Mouse (Mus musculus) G1E-ER4 (cell line): Measurements from ENCODE around the gene 4921536K21Rik. TPM values are rescaled to one million over a fixed set of nuclear protein-coding genes. Genes with fewer than 3 reads are reported as not detected.

Experiments
- GATA1 ChIP-seq: IDR thresholded peaks from one replicate; pipeline ENCODE4 v1.8.0; 2012; ENCODE audit warnings: low read length, inconsistent platforms
- polyA plus RNA-seq: library from polyadenylated mRNA; stranded (reverse); fragments of >175 nt; gene quantifications from 2 replicates; pipeline ENCODE4 v1.2.3, GENCODE M21; 2012

The 4921536K21Rik gene
- polyA plus RNA-seq, 1 experiment = not detected

GRCm38 (mm10) chr11:3843943-3844734 lies 50.8 kb downstream of the 4921536K21Rik start:
- TF ChIP-seq GATA1 = no peak

Other genes with a start within 250 kb of the 4921536K21Rik start
- gene Morc2a, start 245.9 kb downstream of the 4921536K21Rik start, polyA plus RNA-seq = 0.23 and 0.37 TPM in 2 replicates
- gene Osbp2, start 31.2 kb downstream of the 4921536K21Rik start, polyA plus RNA-seq = not detected in 2 replicates
- gene Dusp18, start 142 bp upstream of the 4921536K21Rik start, polyA plus RNA-seq = not detected in 2 replicates
- not detected in 2 replicates for gene Slc35e4, start 19.6 kb upstream of the 4921536K21Rik start, polyA plus RNA-seq
- gene Tcn2, start 37.1 kb upstream of the 4921536K21Rik start, polyA plus RNA-seq = 0.03 and 0.10 TPM in 2 replicates
- 25.5 and 78.4 TPM in 2 replicates for gene Pes1, start 68.9 kb upstream of the 4921536K21Rik start, polyA plus RNA-seq
- not detected in 2 replicates for gene 4930556J24Rik, start 81.7 kb upstream of the 4921536K21Rik start, polyA plus RNA-seq
- gene Gal3st1, start 88.5 kb upstream of the 4921536K21Rik start, polyA plus RNA-seq = not detected in 2 replicates
- not detected in 2 replicates for gene Sec14l4, start 136.4 kb upstream of the 4921536K21Rik start, polyA plus RNA-seq
- not detected in 2 replicates for gene Sec14l3, start 169.7 kb upstream of the 4921536K21Rik start, polyA plus RNA-seq
- gene Mtfp1, start 200.3 kb upstream of the 4921536K21Rik start, polyA plus RNA-seq = 18.8 and 27.1 TPM in 2 replicates
- gene Sec14l2, start 228.3 kb upstream of the 4921536K21Rik start, polyA plus RNA-seq = 1.5 and 1.7 TPM in 2 replicates
- gene Rnf215, start 240.1 kb upstream of the 4921536K21Rik start, polyA plus RNA-seq = 7.3 and 7.4 TPM in 2 replicates